Mouse (Mus musculus): ENCODE data around the gene Togaram2. TPM values are rescaled to one million over a fixed set of nuclear protein-coding genes. Genes with fewer than 3 reads are reported as not detected.
"Not testable (repeated sequence)": the region's sequence is repeated elsewhere in the genome, so short reads cannot be mapped to it uniquely, and the experiment has no call there.

Gene Togaram2
- polyA plus RNA-seq, 1 experiment from 2014 or later: 0.93 TPM

GRCm38 (mm10) chr17:71760536-71760935 is 87.5 kb downstream of the Togaram2 start:
- WGBS: 70% methylated on average over 7 of the region's 7 CpGs
- no peak for ATAC-seq (ENCODE audit: low read depth)
- no peak overlapping the region for H3K4me2 ChIP-seq (ENCODE audit: low read depth, low read length)

GRCm38 (mm10) chr17:71768173-71768572 is 95.1 kb downstream of the Togaram2 start, which contains the start of gene Clip4:
Gene Clip4 (plus strand): TSS chr17:71768473.
- WGBS: 55% methylated on average over 1 of the region's 1 CpGs
- ATAC-seq (ENCODE audit: low read depth); H3K9ac ChIP-seq (ENCODE audit: low read depth, low read length); H3K27ac ChIP-seq (replicated peaks; ENCODE audit: low read depth, low read length); H3K27me3 ChIP-seq (replicated peaks; ENCODE audit: control insufficient read depth, insufficient read depth, low read length); H3K36me3 ChIP-seq (ENCODE audit: control insufficient read depth, insufficient read depth, low read length); H3K9me3 ChIP-seq (ENCODE audit: control insufficient read depth, low read length); H3K4me1 ChIP-seq (ENCODE audit: control insufficient read depth, insufficient read depth, low read length); DNase-seq (ENCODE audit: low spot score); H3K4me3 ChIP-seq (ENCODE audit: low read depth, low read length); H3K4me2 ChIP-seq (ENCODE audit: low read depth, low read length): not testable (repeated sequence)

More at GRCm38 (mm10) chr17:71760536-71760935, 87.5 kb downstream of the Togaram2 start:
- DNase-seq (ENCODE audit: low spot score): no peak
- no peaks in the 10 kb centered on the region for H3K4me1 ChIP-seq (ENCODE audit: control insufficient read depth, insufficient read depth, low read length)
- H3K27ac ChIP-seq (replicated peaks; ENCODE audit: low read depth, low read length): no peak overlapping the region
- H3K4me3 ChIP-seq (ENCODE audit: low read depth, low read length): no peak overlapping the region
- H3K9me3 ChIP-seq (ENCODE audit: control insufficient read depth, low read length): no peaks in the 10 kb centered on the region
- H3K27me3 ChIP-seq (replicated peaks; ENCODE audit: control insufficient read depth, insufficient read depth, low read length): no peaks in the 10 kb centered on the region
- H3K9ac ChIP-seq (ENCODE audit: low read depth, low read length): no peak overlapping the region
- H3K36me3 ChIP-seq (ENCODE audit: control insufficient read depth, insufficient read depth, low read length): no peaks in the 10 kb centered on the region

GRCm38 (mm10) chr17:71769564-71769963 is 96.5 kb downstream of the Togaram2 start:
- Histone ChIP-seq H3K4me1 (ENCODE audit: control insufficient read depth, insufficient read depth, low read length) (no peaks in the 10 kb centered on the region), H3K4me2 (ENCODE audit: low read depth, low read length) (no peak overlapping the region), H3K9ac (ENCODE audit: low read depth, low read length) (no peak overlapping the region), H3K36me3 (ENCODE audit: control insufficient read depth, insufficient read depth, low read length) (no peaks in the 10 kb centered on the region), H3K27ac (replicated peaks; ENCODE audit: low read depth, low read length) (no peak overlapping the region), H3K27me3 (replicated peaks; ENCODE audit: control insufficient read depth, insufficient read depth, low read length) (no peaks in the 10 kb centered on the region), H3K4me3 (ENCODE audit: low read depth, low read length) (no peak overlapping the region), H3K9me3 (ENCODE audit: control insufficient read depth, low read length) (no peaks in the 10 kb centered on the region)
- 33% methylated on average over 6 of the region's 6 CpGs for WGBS
- ATAC-seq (ENCODE audit: low read depth): peak; percentile 55; the same call in 1 of the 2 replicates
- peak; percentile 23 for DNase-seq (ENCODE audit: low spot score)

- 89% methylated on average over 3 of the region's 3 CpGs for WGBS
- H3K4me3 ChIP-seq (ENCODE audit: low read depth, low read length): no peak overlapping the region
- ATAC-seq (ENCODE audit: low read depth): no peak
Observed at GRCm38 (mm10) chr17:71770696-71771095, 97.6 kb downstream of the Togaram2 start.

GRCm38 (mm10) chr17:71774173-71774572 is 101.1 kb downstream of the Togaram2 start:
- Histone ChIP-seq H3K27ac (replicated peaks; ENCODE audit: low read depth, low read length) (no peak overlapping the region), H3K9me3 (ENCODE audit: control insufficient read depth, low read length) (peaks cover 9% of the 10 kb centered on the region; the same call in 1 of the 2 replicates), H3K4me2 (ENCODE audit: low read depth, low read length) (no peak overlapping the region), H3K9ac (ENCODE audit: low read depth, low read length) (no peak overlapping the region), H3K4me1 (ENCODE audit: control insufficient read depth, insufficient read depth, low read length) (no peaks in the 10 kb centered on the region), H3K36me3 (ENCODE audit: control insufficient read depth, insufficient read depth, low read length) (no peaks in the 10 kb centered on the region), H3K27me3 (replicated peaks; ENCODE audit: control insufficient read depth, insufficient read depth, low read length) (no peaks in the 10 kb centered on the region), H3K4me3 (ENCODE audit: low read depth, low read length) (no peak overlapping the region)
- DNase-seq (ENCODE audit: low spot score) (no peak), ATAC-seq (ENCODE audit: low read depth) (no peak)
- 65% methylated on average over 4 of the region's 4 CpGs for WGBS

More at GRCm38 (mm10) chr17:71770696-71771095, 97.6 kb downstream of the Togaram2 start:
- no peaks in the 10 kb centered on the region for H3K36me3 ChIP-seq (ENCODE audit: control insufficient read depth, insufficient read depth, low read length)
- no peaks in the 10 kb centered on the region for H3K4me1 ChIP-seq (ENCODE audit: control insufficient read depth, insufficient read depth, low read length)
- H3K4me2 ChIP-seq (ENCODE audit: low read depth, low read length): no peak overlapping the region
- no peaks in the 10 kb centered on the region for H3K27me3 ChIP-seq (replicated peaks; ENCODE audit: control insufficient read depth, insufficient read depth, low read length)
- H3K27ac ChIP-seq (replicated peaks; ENCODE audit: low read depth, low read length): no peak overlapping the region
- H3K9me3 ChIP-seq (ENCODE audit: control insufficient read depth, low read length): no peaks in the 10 kb centered on the region
- DNase-seq (ENCODE audit: low spot score): no peak
- H3K9ac ChIP-seq (ENCODE audit: low read depth, low read length): no peak overlapping the region

- H3K4me3 ChIP-seq (ENCODE audit: low read depth, low read length): no peak overlapping the region
- no peaks in the 10 kb centered on the region for H3K4me1 ChIP-seq (ENCODE audit: control insufficient read depth, insufficient read depth, low read length)
- ATAC-seq (ENCODE audit: low read depth) (no peak), DNase-seq (ENCODE audit: low spot score) (no peak)
- H3K27ac ChIP-seq (replicated peaks; ENCODE audit: low read depth, low read length): no peak overlapping the region
- WGBS: 65% methylated on average over 4 of the region's 4 CpGs
- no peaks in the 10 kb centered on the region for H3K27me3 ChIP-seq (replicated peaks; ENCODE audit: control insufficient read depth, insufficient read depth, low read length)
- H3K9ac ChIP-seq (ENCODE audit: low read depth, low read length): no peak overlapping the region
- H3K4me2 ChIP-seq (ENCODE audit: low read depth, low read length): no peak overlapping the region
- peaks cover 9% of the 10 kb centered on the region; the same call in 1 of the 2 replicates for H3K9me3 ChIP-seq (ENCODE audit: control insufficient read depth, low read length)
- H3K36me3 ChIP-seq (ENCODE audit: control insufficient read depth, insufficient read depth, low read length): no peaks in the 10 kb centered on the region
Observed at GRCm38 (mm10) chr17:71775279-71775678, 102.2 kb downstream of the Togaram2 start.

GRCm38 (mm10) chr17:71778696-71779095 is 105.6 kb downstream of the Togaram2 start:
- Histone ChIP-seq H3K4me3 (ENCODE audit: low read depth, low read length) (no peak overlapping the region), H3K36me3 (ENCODE audit: control insufficient read depth, insufficient read depth, low read length) (no peaks in the 10 kb centered on the region), H3K27ac (replicated peaks; ENCODE audit: low read depth, low read length) (no peak overlapping the region), H3K27me3 (replicated peaks; ENCODE audit: control insufficient read depth, insufficient read depth, low read length) (no peaks in the 10 kb centered on the region), H3K4me2 (ENCODE audit: low read depth, low read length) (no peak overlapping the region), H3K4me1 (ENCODE audit: control insufficient read depth, insufficient read depth, low read length) (no peaks in the 10 kb centered on the region), H3K9ac (ENCODE audit: low read depth, low read length) (no peak overlapping the region), H3K9me3 (ENCODE audit: control insufficient read depth, low read length) (peaks cover 9% of the 10 kb centered on the region; the same call in 1 of the 2 replicates)
- DNase-seq (ENCODE audit: low spot score): no peak
- no peak for ATAC-seq (ENCODE audit: low read depth)
- 72% methylated on average over 3 of the region's 3 CpGs for WGBS

Other genes with a start within 250 kb of the Togaram2 start
- gene Gm4707, start 213.3 kb upstream of the Togaram2 start, polyA plus RNA-seq (2014; fragmentation: Nextera tagmentation; extraction: Ambion mirVana): 0.88 and 2.3 TPM in 2 replicates
- 74.4 and 83.8 TPM in 2 replicates for gene Smchd1, start 197.9 kb upstream of the Togaram2 start, polyA plus RNA-seq (2014; fragmentation: Nextera tagmentation; extraction: Ambion mirVana)
- 30.2 and 37.6 TPM in 2 replicates for gene Ndc80, start 146.4 kb upstream of the Togaram2 start, polyA plus RNA-seq (2014; fragmentation: Nextera tagmentation; extraction: Ambion mirVana)
- gene Spdya, start 121.2 kb upstream of the Togaram2 start, polyA plus RNA-seq (2014; fragmentation: Nextera tagmentation; extraction: Ambion mirVana): 0.29 and 1.0 TPM in 2 replicates
- gene Wdr43, start 57.4 kb upstream of the Togaram2 start, polyA plus RNA-seq (2014; fragmentation: Nextera tagmentation; extraction: Ambion mirVana): 80.0 and 85.1 TPM in 2 replicates
- gene Pcare, start 79.6 kb downstream of the Togaram2 start, polyA plus RNA-seq (2014; fragmentation: Nextera tagmentation; extraction: Ambion mirVana): not detected in 2 replicates
- gene Clip4, start 95.2 kb downstream of the Togaram2 start, polyA plus RNA-seq (2014; fragmentation: Nextera tagmentation; extraction: Ambion mirVana): 13.0 and 15.3 TPM in 2 replicates

Measured in embryonic facial prominence, embryonic 14.5 days (tissue).